Mouse (Mus musculus) cerebellum, adult 2 months (tissue): ENCODE measurements around the gene Haghl.

ENCODE experiments used
- CTCF ChIP-seq: fragments of 200-500 bp; IDR thresholded peaks from 2 replicates; pipeline ENCODE4 v1.5.1; 2011; ENCODE audit warnings: low read depth, mild to moderate bottlenecking, control low read depth, low read length, moderate library complexity, borderline replicate concordance; ENCODE audit not compliant: insufficient read depth
- POLR2A ChIP-seq: fragments of 200-500 bp; IDR thresholded peaks from 2 replicates; pipeline ENCODE4 v1.6.1; 2011; ENCODE audit warnings: low read length, control low read depth, borderline replicate concordance; ENCODE audit not compliant: insufficient read depth

- TF ChIP-seq POLR2A = no peak
- no peak for TF ChIP-seq CTCF
Observed at GRCm38 (mm10) chr17:25743831-25744230, 41.6 kb downstream of the Haghl start.
